Mouse (Mus musculus): ENCODE data around the gene Stmn1. TPM values are rescaled to one million over a fixed set of nuclear protein-coding genes. Genes with fewer than 3 reads are reported as not detected.

The Stmn1 gene
- 1,638 and 1,729 TPM in 2 replicates for polyA plus RNA-seq (2015; fragmentation: Nextera tagmentation; extraction: Ambion mirVana)

DNA sequence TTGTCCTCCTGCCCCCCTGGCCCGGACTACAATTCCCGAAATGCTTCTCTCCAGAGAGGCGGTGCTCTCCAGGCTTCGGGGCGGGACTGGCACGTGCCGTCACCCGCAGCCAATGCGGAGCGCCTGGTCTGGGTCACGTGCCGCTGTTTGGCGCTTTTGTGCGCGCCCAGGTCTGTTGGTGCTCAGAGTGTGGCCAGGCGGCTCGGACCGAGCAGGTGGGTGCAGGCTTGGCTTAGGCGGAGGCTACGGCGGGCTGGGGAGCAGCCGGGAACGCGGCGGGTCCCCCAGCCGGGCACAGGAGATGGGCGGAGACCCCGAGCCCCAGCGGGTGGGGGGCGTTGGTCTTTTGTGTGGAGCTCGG, at the start of gene Stmn1:
TSS of gene Stmn1 (plus strand) at position 106 of the 361 bp plus-strand sequence.
- Histone ChIP-seq H3K36me3 (ENCODE audit: control insufficient read depth, insufficient read depth, low read length) (peaks cover 18% of the 10 kb centered on the region), H3K9ac (ENCODE audit: low read length) (peak within 1 kb of the TSS; percentile 93), H3K4me3 (ENCODE audit: low read length) (peak within 1 kb of the TSS; percentile 92), H3K4me1 (replicated peaks; ENCODE audit: control insufficient read depth, insufficient read depth, low read length) (peaks cover 10% of the 10 kb centered on the region), H3K4me2 (ENCODE audit: low read depth, low read length) (peak within 1 kb of the TSS; percentile 94), H3K27me3 (ENCODE audit: control insufficient read depth, insufficient read depth, low read depth, low read length) (no peaks in the 10 kb centered on the region), H3K9me3 (ENCODE audit: control insufficient read depth, low read length) (0 out of 2 replicates have a peak, but pooled peaks cover 2% of the 10 kb centered on the region), H3K27ac (ENCODE audit: low read length) (peak within 1 kb of the TSS; percentile 96)
- WGBS, result under 1% methylated on average over 31 of the region's 31 CpGs
- ATAC-seq (ENCODE audit: low read depth), result peak; percentile 95

GRCm38 (mm10) chr4:134421971-134422370, 46.1 kb upstream of the Stmn1 start:
- peaks cover 5% of the 10 kb centered on the region for H3K36me3 ChIP-seq (ENCODE audit: control insufficient read depth, insufficient read depth, low read length)
- no peaks in the 10 kb centered on the region for H3K4me1 ChIP-seq (replicated peaks; ENCODE audit: control insufficient read depth, insufficient read depth, low read length)
- H3K4me2 ChIP-seq (ENCODE audit: low read depth, low read length), result no peak overlapping the region
- H3K27me3 ChIP-seq (ENCODE audit: control insufficient read depth, insufficient read depth, low read depth, low read length), result no peaks in the 10 kb centered on the region
- ATAC-seq (ENCODE audit: low read depth), result no peak
- 60% methylated on average over 11 of the region's 11 CpGs for WGBS
- H3K4me3 ChIP-seq (ENCODE audit: low read length), result no peak overlapping the region
- H3K27ac ChIP-seq (ENCODE audit: low read length), result no peak overlapping the region
- no peak overlapping the region for H3K9ac ChIP-seq (ENCODE audit: low read length)
- no peaks in the 10 kb centered on the region for H3K9me3 ChIP-seq (ENCODE audit: control insufficient read depth, low read length)

DNA sequence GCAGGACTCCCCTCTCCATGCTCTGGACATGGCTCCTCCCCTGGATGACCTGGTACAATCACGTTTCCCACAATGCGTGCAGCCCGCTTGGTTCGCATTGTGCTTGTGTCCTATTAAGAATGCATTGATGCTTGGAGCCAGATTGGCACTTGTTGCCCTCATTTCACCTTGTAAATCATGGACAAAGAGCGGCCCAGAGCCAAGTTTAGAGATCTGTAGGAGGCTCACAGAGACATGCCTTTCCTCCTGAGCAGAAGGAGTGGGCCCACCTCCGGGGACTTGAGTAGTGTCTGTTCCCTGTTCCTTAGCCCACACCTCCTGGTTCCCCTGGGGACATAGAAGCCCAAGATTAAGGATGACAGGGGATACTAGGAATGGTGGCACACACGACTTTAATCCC, 44.2 kb upstream of the Stmn1 start:
- Histone ChIP-seq H3K36me3 (ENCODE audit: control insufficient read depth, insufficient read depth, low read length) (peaks cover 2% of the 10 kb centered on the region; the same call in 1 of the 2 replicates), H3K9ac (ENCODE audit: low read length) (no peak overlapping the region), H3K27me3 (ENCODE audit: control insufficient read depth, insufficient read depth, low read depth, low read length) (no peaks in the 10 kb centered on the region), H3K4me2 (ENCODE audit: low read depth, low read length) (no peak overlapping the region), H3K9me3 (ENCODE audit: control insufficient read depth, low read length) (no peaks in the 10 kb centered on the region), H3K27ac (ENCODE audit: low read length) (no peak overlapping the region), H3K4me1 (replicated peaks; ENCODE audit: control insufficient read depth, insufficient read depth, low read length) (no peaks in the 10 kb centered on the region), H3K4me3 (ENCODE audit: low read length) (no peak overlapping the region)
- 86% methylated on average over 7 of the region's 7 CpGs for WGBS
- no peak for ATAC-seq (ENCODE audit: low read depth)

DNA sequence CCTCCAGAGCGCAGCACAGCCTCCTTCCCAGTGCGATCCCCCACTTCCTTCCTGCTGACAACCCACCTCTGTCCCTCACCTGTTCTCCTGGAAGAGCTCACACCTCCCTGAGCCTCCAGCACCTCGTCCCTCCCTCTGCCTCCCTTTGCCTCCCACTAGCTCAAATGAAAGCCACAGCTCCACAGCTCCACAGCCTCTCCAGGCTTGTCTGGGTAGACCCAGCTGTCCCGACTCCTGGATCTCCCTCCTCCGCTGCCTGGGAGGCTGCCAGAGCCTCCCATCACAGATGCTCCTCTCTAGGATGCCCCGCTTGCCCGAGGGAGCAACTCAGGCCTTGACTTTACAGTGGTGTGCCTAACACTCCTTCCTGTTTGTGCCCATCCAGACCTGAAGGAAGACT, 43.0 kb upstream of the Stmn1 start:
- Histone ChIP-seq H3K9me3 (ENCODE audit: control insufficient read depth, low read length) (no peaks in the 10 kb centered on the region), H3K27ac (ENCODE audit: low read length) (no peak overlapping the region), H3K4me3 (ENCODE audit: low read length) (no peak overlapping the region), H3K36me3 (ENCODE audit: control insufficient read depth, insufficient read depth, low read length) (peaks cover 2% of the 10 kb centered on the region; the same call in 1 of the 2 replicates), H3K9ac (ENCODE audit: low read length) (no peak overlapping the region), H3K4me1 (replicated peaks; ENCODE audit: control insufficient read depth, insufficient read depth, low read length) (no peaks in the 10 kb centered on the region), H3K27me3 (ENCODE audit: control insufficient read depth, insufficient read depth, low read depth, low read length) (no peaks in the 10 kb centered on the region), H3K4me2 (ENCODE audit: low read depth, low read length) (no peak overlapping the region)
- ATAC-seq (ENCODE audit: low read depth), result no peak
- 59% methylated on average over 7 of the region's 7 CpGs for WGBS

DNA sequence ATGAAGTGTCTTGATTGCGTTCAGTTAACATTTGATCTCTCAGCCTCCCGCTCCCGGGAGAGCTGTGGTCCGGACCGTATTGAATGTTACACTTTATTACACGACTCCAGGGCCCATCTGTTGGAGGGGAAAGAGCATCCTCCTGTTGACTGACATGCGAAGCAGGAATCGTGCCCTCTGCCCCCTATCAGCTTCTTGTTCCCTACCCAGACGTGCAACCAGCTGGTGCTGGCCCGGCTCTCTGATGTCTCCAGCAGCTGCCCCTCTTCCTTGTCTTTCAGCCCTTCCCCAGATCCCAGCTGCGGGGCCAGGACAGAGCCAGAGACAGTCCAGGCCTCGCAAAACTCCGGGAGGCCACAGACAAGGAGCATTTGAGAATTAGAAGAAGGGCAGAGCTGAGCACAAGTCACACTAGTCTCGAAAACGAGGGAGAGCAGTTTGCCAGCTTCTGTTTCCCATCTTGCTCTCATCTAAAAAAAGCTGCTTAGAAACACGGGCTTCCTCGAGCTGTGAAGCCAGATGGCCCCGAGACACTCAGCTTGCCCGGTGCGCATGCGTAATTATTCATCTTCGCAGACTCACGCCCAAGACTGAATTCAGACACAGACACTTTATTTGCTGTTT, 37.6 kb upstream of the Stmn1 start:
- Histone ChIP-seq H3K9ac (ENCODE audit: low read length) (peak overlapping the region; percentile 48; the same call in 1 of the 2 replicates), H3K27me3 (ENCODE audit: control insufficient read depth, insufficient read depth, low read depth, low read length) (no peaks in the 10 kb centered on the region), H3K4me1 (replicated peaks; ENCODE audit: control insufficient read depth, insufficient read depth, low read length) (peaks cover 10% of the 10 kb centered on the region), H3K4me2 (ENCODE audit: low read depth, low read length) (peak overlapping the region; percentile 11; the same call in 1 of the 2 replicates), H3K27ac (ENCODE audit: low read length) (no peak overlapping the region), H3K9me3 (ENCODE audit: control insufficient read depth, low read length) (no peaks in the 10 kb centered on the region), H3K4me3 (ENCODE audit: low read length) (no peak overlapping the region), H3K36me3 (ENCODE audit: control insufficient read depth, insufficient read depth, low read length) (peaks cover under 1% of the 10 kb centered on the region; the same call in 1 of the 2 replicates)
- WGBS, result 23% methylated on average over 23 of the region's 23 CpGs
- 0 out of 2 replicates have a peak, but pooled peaks have one; percentile 23 for ATAC-seq (ENCODE audit: low read depth)

GRCm38 (mm10) chr4:134432686-134433360, 35.3 kb upstream of the Stmn1 start:
- WGBS, result 79% methylated on average over 15 of the region's 15 CpGs
- no peak for ATAC-seq (ENCODE audit: low read depth)
- Histone ChIP-seq H3K27me3 (ENCODE audit: control insufficient read depth, insufficient read depth, low read depth, low read length) (no peaks in the 10 kb centered on the region), H3K4me2 (ENCODE audit: low read depth, low read length) (no peak overlapping the region), H3K4me3 (ENCODE audit: low read length) (no peak overlapping the region), H3K9ac (ENCODE audit: low read length) (no peak overlapping the region), H3K9me3 (ENCODE audit: control insufficient read depth, low read length) (no peaks in the 10 kb centered on the region), H3K4me1 (replicated peaks; ENCODE audit: control insufficient read depth, insufficient read depth, low read length) (peaks cover 10% of the 10 kb centered on the region), H3K36me3 (ENCODE audit: control insufficient read depth, insufficient read depth, low read length) (no peaks in the 10 kb centered on the region), H3K27ac (ENCODE audit: low read length) (no peak overlapping the region)

- Histone ChIP-seq H3K4me1 (replicated peaks; ENCODE audit: control insufficient read depth, insufficient read depth, low read length) (no peaks in the 10 kb centered on the region), H3K36me3 (ENCODE audit: control insufficient read depth, insufficient read depth, low read length) (no peaks in the 10 kb centered on the region), H3K27ac (ENCODE audit: low read length) (no peak overlapping the region), H3K4me2 (ENCODE audit: low read depth, low read length) (no peak overlapping the region), H3K4me3 (ENCODE audit: low read length) (no peak overlapping the region), H3K9ac (ENCODE audit: low read length) (no peak overlapping the region), H3K9me3 (ENCODE audit: control insufficient read depth, low read length) (no peaks in the 10 kb centered on the region), H3K27me3 (ENCODE audit: control insufficient read depth, insufficient read depth, low read depth, low read length) (no peaks in the 10 kb centered on the region)
- 31% methylated on average over 7 of the region's 7 CpGs for WGBS
- no peak for ATAC-seq (ENCODE audit: low read depth)
Observed at GRCm38 (mm10) chr4:134436185-134436584, 31.9 kb upstream of the Stmn1 start.

GRCm38 (mm10) chr4:134436659-134437058, 31.5 kb upstream of the Stmn1 start:
- no peak for ATAC-seq (ENCODE audit: low read depth)
- WGBS, result 56% methylated on average over 10 of the region's 10 CpGs
- H3K27ac ChIP-seq (ENCODE audit: low read length), result no peak overlapping the region
- H3K4me2 ChIP-seq (ENCODE audit: low read depth, low read length), result no peak overlapping the region
- no peaks in the 10 kb centered on the region for H3K36me3 ChIP-seq (ENCODE audit: control insufficient read depth, insufficient read depth, low read length)
- no peak overlapping the region for H3K9ac ChIP-seq (ENCODE audit: low read length)
- no peaks in the 10 kb centered on the region for H3K27me3 ChIP-seq (ENCODE audit: control insufficient read depth, insufficient read depth, low read depth, low read length)
- H3K4me1 ChIP-seq (replicated peaks; ENCODE audit: control insufficient read depth, insufficient read depth, low read length), result no peaks in the 10 kb centered on the region
- no peaks in the 10 kb centered on the region for H3K9me3 ChIP-seq (ENCODE audit: control insufficient read depth, low read length)
- no peak overlapping the region for H3K4me3 ChIP-seq (ENCODE audit: low read length)

GRCm38 (mm10) chr4:134439119-134439518, 29.0 kb upstream of the Stmn1 start:
- WGBS, result 40% methylated on average over 3 of the region's 3 CpGs
- H3K4me2 ChIP-seq (ENCODE audit: low read depth, low read length), result no peak overlapping the region
- ATAC-seq (ENCODE audit: low read depth), result no peak
- H3K27me3 ChIP-seq (ENCODE audit: control insufficient read depth, insufficient read depth, low read depth, low read length), result no peaks in the 10 kb centered on the region
- H3K9me3 ChIP-seq (ENCODE audit: control insufficient read depth, low read length), result peaks cover 5% of the 10 kb centered on the region; the same call in 1 of the 2 replicates
- no peaks in the 10 kb centered on the region for H3K36me3 ChIP-seq (ENCODE audit: control insufficient read depth, insufficient read depth, low read length)
- no peak overlapping the region for H3K27ac ChIP-seq (ENCODE audit: low read length)
- H3K9ac ChIP-seq (ENCODE audit: low read length), result no peak overlapping the region
- no peaks in the 10 kb centered on the region for H3K4me1 ChIP-seq (replicated peaks; ENCODE audit: control insufficient read depth, insufficient read depth, low read length)
- H3K4me3 ChIP-seq (ENCODE audit: low read length), result no peak overlapping the region

Data from lung, embryonic 16.5 days (tissue).